Mouse (Mus musculus) liver, embryonic 11.5 days (tissue): ENCODE data around the gene Arnt2. TPM values are rescaled to one million over a fixed set of nuclear protein-coding genes. Genes with fewer than 3 reads are reported as not detected.

ENCODE experiments used
- ATAC-seq: fragments of 200-750 bp; cut with Nextera tagmentation; replicated peaks from 2 replicates; pipeline ENCODE4 v1.8.0; 2017; ENCODE audit warnings: moderate number of reproducible peaks, mild to moderate bottlenecking, moderate TSS enrichment, moderate library complexity; ENCODE audit not compliant: low FRiP score
- DNase-seq: peaks from one replicate; pipeline ENCODE4 v3.0.0-alpha.2; 2017; ENCODE audit warnings: low spot score
- H3K27ac ChIP-seq: fragments of 300-500 bp; sonication (generic); 2 replicates; pipeline ENCODE4 v1.5.1; 2014; ENCODE audit warnings: mild to moderate bottlenecking, low read depth, low read length, control low read depth
- H3K27me3 ChIP-seq: fragments of 300-500 bp; sonication (generic); replicated peaks from 2 replicates; pipeline ENCODE4 v1.6.1; 2014; ENCODE audit warnings: low read length, mixed read lengths; ENCODE audit not compliant: control insufficient read depth, insufficient read depth
- H3K36me3 ChIP-seq: fragments of 300-500 bp; sonication (generic); 2 replicates; pipeline ENCODE4 v1.6.1; 2014; ENCODE audit warnings: mild to moderate bottlenecking, low read length, moderate library complexity, mixed read lengths; ENCODE audit not compliant: control insufficient read depth, insufficient read depth
- H3K4me1 ChIP-seq: fragments of 300-500 bp; sonication (generic); replicated peaks from 2 replicates; pipeline ENCODE4 v1.6.1; 2014; ENCODE audit warnings: low read length, mixed read lengths; ENCODE audit not compliant: control insufficient read depth, insufficient read depth
- H3K4me2 ChIP-seq: fragments of 300-500 bp; sonication (generic); 2 replicates; pipeline ENCODE4 v1.6.1; 2014; ENCODE audit warnings: mild to moderate bottlenecking, control low read depth, moderate library complexity
- H3K4me3 ChIP-seq: fragments of 300-500 bp; sonication (generic); 2 replicates; pipeline ENCODE4 v1.5.1; 2014; ENCODE audit warnings: low read depth, low read length, control low read depth
- H3K9ac ChIP-seq: fragments of 300-500 bp; sonication (generic); 2 replicates; pipeline ENCODE4 v1.6.1; 2014; ENCODE audit warnings: low read depth, low read length, control low read depth
- H3K9me3 ChIP-seq: fragments of 300-500 bp; sonication (generic); 2 replicates; pipeline ENCODE4 v1.6.1; 2016; ENCODE audit warnings: low read length, inconsistent platforms, mixed read lengths; ENCODE audit not compliant: control insufficient read depth
- whole genome bisulfite sequencing: fragments of 180-500 bp; shearing (Covaris S2); extraction: QIAGEN DNeasy Blood & Tissue Kit; methylation state at CpG from one replicate; pipeline ENCODE4 v1.1.7; 2014; 5-methylcytosine and 5-hydroxymethylcytosine counted together
- polyA plus RNA-seq: library from polyadenylated mRNA; unstranded; fragments of >200 nt; fragmentation: Nextera tagmentation; extraction: Ambion mirVana; gene quantifications from 2 replicates; pipeline ENCODE4 v1.2.1, GENCODE M21; 2014

Gene Arnt2
- polyA plus RNA-seq, 1 experiment from 2014 or later: 2.2 TPM

DNA sequence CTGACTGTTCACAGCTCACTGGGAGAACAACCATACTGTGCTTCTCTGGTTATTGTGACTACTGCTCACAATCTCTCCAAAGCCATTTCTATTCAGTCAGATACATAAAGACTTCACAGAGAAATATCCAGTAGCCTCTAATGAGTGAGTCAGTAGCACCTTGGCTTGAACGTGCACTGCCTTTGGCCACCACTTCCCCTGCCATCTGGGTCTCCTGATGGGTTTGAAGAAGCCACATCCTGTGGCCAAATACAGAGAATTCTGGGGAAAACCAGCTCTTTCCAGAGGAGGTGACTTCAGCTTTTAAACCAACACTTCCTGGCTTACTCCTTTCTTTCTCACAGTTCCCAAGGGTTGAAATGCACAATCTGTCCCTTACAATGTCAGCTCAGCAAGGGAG is 69.0 kb downstream of the Arnt2 start:
- ATAC-seq (no peak), DNase-seq (no peak)
- no peak overlapping the region for H3K4me3 ChIP-seq
- WGBS: 52% methylated on average over 1 of the region's 1 CpGs
- H3K4me1 ChIP-seq: no peaks in the 10 kb centered on the region
- no peak overlapping the region for H3K4me2 ChIP-seq
- H3K27me3 ChIP-seq: no peaks in the 10 kb centered on the region
- H3K9me3 ChIP-seq: 0 out of 2 replicates have a peak, but pooled peaks cover 2% of the 10 kb centered on the region
- no peak overlapping the region for H3K9ac ChIP-seq
- no peaks in the 10 kb centered on the region for H3K36me3 ChIP-seq
- no peak overlapping the region for H3K27ac ChIP-seq

DNA sequence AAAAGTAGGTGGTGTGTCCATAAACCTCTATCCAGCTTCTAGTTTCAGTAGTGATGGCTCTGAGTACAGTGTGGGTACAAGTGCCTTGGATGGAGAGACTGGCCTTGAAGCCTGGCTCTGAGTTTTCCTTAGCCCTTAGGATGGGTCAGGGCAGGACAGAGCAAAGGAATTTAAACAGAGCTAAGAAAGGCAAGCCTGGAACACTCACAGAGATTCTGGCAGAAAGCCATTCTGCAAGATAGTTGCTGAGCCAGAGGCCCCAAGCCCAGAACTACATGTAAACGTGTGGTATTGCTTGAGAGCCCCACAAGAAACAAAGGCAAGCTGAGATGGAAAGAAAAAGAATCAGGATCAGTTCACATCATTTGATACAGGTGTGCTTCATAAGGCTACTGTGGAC is 70.8 kb downstream of the Arnt2 start:
- WGBS: 67% methylated on average over 1 of the region's 1 CpGs
- no peaks in the 10 kb centered on the region; the same call in 1 of the 2 replicates for H3K4me1 ChIP-seq
- H3K4me3 ChIP-seq: no peak overlapping the region
- no peaks in the 10 kb centered on the region for H3K27me3 ChIP-seq
- ATAC-seq (no peak), DNase-seq (no peak)
- no peak overlapping the region for H3K27ac ChIP-seq
- no peaks in the 10 kb centered on the region for H3K36me3 ChIP-seq
- 0 out of 2 replicates have a peak, but pooled peaks cover 2% of the 10 kb centered on the region for H3K9me3 ChIP-seq
- H3K9ac ChIP-seq: no peak overlapping the region
- H3K4me2 ChIP-seq: no peak overlapping the region

DNA sequence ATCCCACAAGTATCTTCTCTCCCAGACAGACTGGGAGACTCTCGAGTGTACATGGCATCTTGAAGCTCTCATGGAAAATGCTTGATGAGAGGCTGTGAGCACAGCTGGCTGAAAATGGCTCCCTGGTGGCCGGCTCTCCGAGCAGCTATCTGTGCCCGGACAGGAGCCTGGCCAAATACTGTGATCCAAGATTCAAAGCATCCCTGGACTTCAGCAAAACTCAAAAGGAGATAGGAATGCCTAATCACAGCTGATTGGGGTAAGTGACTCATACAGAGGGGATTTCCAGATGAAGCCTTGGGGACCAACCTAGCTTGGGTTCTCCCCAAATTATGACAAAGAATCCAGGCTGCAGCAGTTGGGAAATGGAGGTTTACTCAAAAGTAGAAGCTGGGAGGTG is 72.2 kb downstream of the Arnt2 start:
- Histone ChIP-seq H3K36me3 (no peaks in the 10 kb centered on the region), H3K4me2 (no peak overlapping the region), H3K9ac (no peak overlapping the region), H3K9me3 (no peaks in the 10 kb centered on the region), H3K27ac (no peak overlapping the region), H3K4me3 (no peak overlapping the region), H3K27me3 (no peaks in the 10 kb centered on the region), H3K4me1 (no peaks in the 10 kb centered on the region; the same call in 1 of the 2 replicates)
- no peak for DNase-seq
- no peak for ATAC-seq
- WGBS: 85% methylated on average over 4 of the region's 4 CpGs

DNA sequence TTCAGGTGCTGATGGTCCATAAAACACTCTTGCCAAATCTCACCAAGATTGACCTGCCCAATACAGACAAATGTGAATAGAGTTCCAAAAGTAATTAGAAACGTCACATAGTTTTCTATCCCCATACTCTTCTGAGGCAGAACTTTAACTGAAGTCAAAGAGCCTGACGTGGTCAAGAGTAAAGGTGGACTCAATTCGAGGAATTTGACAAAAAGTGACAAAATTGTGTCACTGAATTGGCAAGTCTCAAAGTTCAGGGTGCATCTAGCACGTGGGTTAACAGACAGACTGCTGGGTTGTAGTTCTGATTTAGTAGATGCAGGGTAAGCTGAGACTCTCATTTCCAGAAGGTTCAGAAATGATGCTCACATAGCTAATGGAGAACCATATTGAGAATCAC is 73.1 kb downstream of the Arnt2 start:
- H3K9me3 ChIP-seq: no peaks in the 10 kb centered on the region
- 81% methylated on average over 4 of the region's 4 CpGs for WGBS
- no peak overlapping the region for H3K4me3 ChIP-seq
- DNase-seq (no peak), ATAC-seq (no peak)
- H3K27ac ChIP-seq: no peak overlapping the region
- no peaks in the 10 kb centered on the region; the same call in 1 of the 2 replicates for H3K4me1 ChIP-seq
- H3K9ac ChIP-seq: no peak overlapping the region
- no peak overlapping the region for H3K4me2 ChIP-seq
- no peaks in the 10 kb centered on the region for H3K27me3 ChIP-seq
- H3K36me3 ChIP-seq: no peaks in the 10 kb centered on the region

DNA sequence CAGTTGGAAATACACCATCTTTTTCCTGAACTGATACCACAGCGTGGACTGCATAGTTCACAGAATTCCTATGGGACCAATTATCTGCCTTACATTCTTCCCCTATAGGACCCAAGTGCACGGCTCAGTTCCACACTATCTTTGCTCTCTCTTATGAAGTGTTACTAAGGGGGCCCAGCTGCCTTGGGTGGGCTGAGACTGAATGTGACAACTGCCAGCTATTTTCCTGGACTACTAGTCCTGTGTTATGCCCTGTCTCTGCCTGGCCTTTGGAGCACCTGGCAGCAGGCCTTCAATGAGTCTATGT is 73.4 kb downstream of the Arnt2 start:
- no peak overlapping the region for H3K27ac ChIP-seq
- DNase-seq: no peak
- no peak overlapping the region for H3K4me2 ChIP-seq
- H3K27me3 ChIP-seq: no peaks in the 10 kb centered on the region
- no peak overlapping the region for H3K9ac ChIP-seq
- H3K4me1 ChIP-seq: no peaks in the 10 kb centered on the region; the same call in 1 of the 2 replicates
- no peak overlapping the region for H3K4me3 ChIP-seq
- no peaks in the 10 kb centered on the region for H3K9me3 ChIP-seq
- ATAC-seq: no peak
- H3K36me3 ChIP-seq: no peaks in the 10 kb centered on the region
- WGBS: 60% methylated on average over 2 of the region's 2 CpGs

DNA sequence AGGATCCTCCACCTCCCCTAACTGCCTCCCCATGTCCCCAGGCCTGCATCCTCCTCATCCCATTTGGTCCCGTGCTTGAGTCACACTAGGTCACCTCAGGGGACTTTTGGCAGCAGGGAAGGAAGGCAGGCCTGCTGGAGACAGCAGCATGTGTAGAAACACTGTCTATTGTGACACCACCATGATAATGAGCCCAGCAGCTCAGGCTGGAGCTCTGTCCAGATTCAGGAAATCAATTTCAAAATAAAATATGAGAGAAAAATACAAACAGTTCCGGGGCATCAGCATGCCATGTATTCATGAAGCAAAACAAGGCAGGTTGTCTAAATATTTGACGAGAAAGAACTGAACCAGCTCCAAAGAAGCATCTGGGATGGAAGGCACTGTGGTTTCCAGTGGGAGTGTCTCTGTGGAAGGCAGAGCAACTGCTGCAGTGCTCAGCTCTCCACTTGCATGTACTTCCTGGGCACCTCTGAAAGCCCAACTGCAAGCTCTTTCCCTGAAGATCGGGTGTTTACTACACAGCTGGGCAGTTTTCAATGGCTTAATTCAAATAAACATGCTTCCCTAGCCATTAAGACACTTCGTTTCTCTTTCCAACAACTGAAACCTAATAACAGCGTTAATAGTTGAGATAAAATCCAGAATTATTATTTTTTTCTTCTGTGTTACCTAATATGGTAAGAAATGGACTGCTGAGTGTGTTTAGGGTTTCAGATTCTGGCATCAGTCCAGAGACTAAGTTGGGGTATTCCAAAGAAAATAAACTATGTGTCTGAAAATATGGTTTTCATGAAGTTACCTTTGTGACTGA is 74.0 kb downstream of the Arnt2 start:
- 67% methylated on average over 6 of the region's 6 CpGs for WGBS
- ATAC-seq (no peak), DNase-seq (no peak)
- no peak overlapping the region for H3K4me2 ChIP-seq
- no peaks in the 10 kb centered on the region for H3K9me3 ChIP-seq
- no peak overlapping the region for H3K9ac ChIP-seq
- H3K27me3 ChIP-seq: no peaks in the 10 kb centered on the region
- no peak overlapping the region for H3K27ac ChIP-seq
- no peaks in the 10 kb centered on the region for H3K36me3 ChIP-seq
- no peaks in the 10 kb centered on the region; the same call in 1 of the 2 replicates for H3K4me1 ChIP-seq
- H3K4me3 ChIP-seq: no peak overlapping the region

DNA sequence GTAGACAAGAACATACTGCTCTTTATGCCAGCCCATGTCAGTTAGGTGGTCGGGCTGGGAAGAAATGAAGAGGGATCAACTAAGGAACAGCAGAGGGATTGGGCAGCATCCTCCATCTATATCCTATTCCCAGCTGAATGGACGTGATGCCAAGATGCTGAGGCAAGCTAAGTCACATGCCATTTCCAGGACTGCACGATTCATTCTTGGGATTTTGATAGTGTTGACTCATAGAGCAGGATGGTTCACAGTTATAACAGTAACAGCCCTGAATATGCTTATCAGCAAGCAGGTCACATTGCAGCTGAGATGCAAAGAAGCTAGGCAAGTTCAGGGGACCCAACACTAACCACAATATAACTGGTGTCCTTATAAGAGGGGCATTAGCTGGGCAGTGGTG is 76.0 kb downstream of the Arnt2 start:
- ATAC-seq: no peak
- WGBS: 76% methylated on average over 3 of the region's 3 CpGs
- no peak overlapping the region for H3K4me2 ChIP-seq
- no peaks in the 10 kb centered on the region; the same call in 1 of the 2 replicates for H3K4me1 ChIP-seq
- H3K4me3 ChIP-seq: no peak overlapping the region
- no peaks in the 10 kb centered on the region for H3K27me3 ChIP-seq
- H3K27ac ChIP-seq: no peak overlapping the region
- H3K9me3 ChIP-seq: no peaks in the 10 kb centered on the region
- no peaks in the 10 kb centered on the region for H3K36me3 ChIP-seq
- no peak for DNase-seq
- no peak overlapping the region for H3K9ac ChIP-seq

DNA sequence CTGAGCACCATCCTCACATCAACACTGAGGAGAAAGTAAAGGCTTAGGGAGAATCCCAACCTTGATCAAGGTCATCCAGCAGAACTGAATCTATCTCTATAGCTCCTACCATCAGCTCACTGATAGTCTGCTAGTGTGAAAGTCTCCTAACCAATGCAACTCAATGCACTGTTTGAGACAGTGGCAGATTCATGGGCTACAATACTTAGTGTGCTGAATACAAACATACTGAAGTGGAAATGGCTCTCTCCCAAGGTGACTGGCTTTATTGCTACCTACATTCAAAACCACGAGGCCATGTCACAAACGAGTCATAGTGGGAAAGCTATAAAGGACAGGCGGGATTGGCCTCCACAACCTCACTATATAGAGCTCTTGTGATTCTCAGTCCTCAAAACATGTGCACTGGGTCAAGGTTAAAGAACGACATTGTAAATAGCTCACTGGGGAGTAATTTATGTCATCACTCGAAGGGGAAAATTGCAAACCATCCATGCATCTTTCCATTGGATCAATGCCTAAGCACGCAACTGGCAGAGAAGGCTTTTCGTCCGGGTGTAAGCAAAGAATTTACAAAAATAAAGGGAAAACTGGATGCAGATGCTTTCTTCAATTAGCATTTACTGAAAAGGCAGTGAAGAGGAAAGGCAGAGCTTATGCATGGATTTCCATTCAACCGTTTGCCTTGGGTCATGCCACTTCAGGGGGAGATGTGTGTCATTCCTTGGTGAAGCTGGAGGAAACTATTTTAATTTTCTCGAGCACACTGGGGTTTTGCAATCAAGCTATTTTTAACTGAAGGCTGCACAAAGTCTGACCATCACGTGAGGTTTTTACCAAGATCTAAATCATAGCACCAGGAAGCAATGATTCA is 77.4 kb downstream of the Arnt2 start:
- no peak overlapping the region for H3K9ac ChIP-seq
- no peaks in the 10 kb centered on the region for H3K27me3 ChIP-seq
- H3K4me3 ChIP-seq: no peak overlapping the region
- H3K9me3 ChIP-seq: no peaks in the 10 kb centered on the region
- no peaks in the 10 kb centered on the region for H3K36me3 ChIP-seq
- 67% methylated on average over 11 of the region's 11 CpGs for whole genome bisulfite sequencing
- no peak overlapping the region for H3K27ac ChIP-seq
- H3K4me2 ChIP-seq: no peak overlapping the region
- no peaks in the 10 kb centered on the region; the same call in 1 of the 2 replicates for H3K4me1 ChIP-seq
- DNase-seq (no peak), ATAC-seq (no peak)
